Comparison of ENCODE assay signal across 23 mouse cellular contexts in the genomic region with DNA sequence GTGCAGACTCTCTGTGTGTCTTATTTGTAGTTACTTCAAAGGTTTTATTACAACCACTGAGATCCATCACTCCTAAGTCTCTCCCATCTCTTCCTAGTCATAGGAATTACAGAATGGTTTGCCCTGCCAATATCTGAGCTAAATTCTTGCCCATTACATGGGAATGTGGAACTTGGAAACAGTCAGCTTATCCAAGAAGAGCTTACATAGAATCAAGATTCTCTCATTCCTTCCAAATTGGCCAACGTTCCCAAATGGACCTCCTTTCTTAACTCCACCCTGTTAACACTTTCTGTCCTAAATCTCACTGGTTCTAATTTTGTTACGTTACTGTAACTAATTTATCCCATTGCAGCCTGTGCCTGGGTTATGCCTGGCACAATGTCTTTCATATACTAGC. TPM values are rescaled to one million over a fixed set of nuclear protein-coding genes. Genes with fewer than 3 reads are reported as not detected.
"Had no signal": no experiment of that assay in that cellular context is flagged by ENCODE, and none has a peak within 500 bp of the region (broad histone marks: within the 10 kb centered on the region; RNA-seq: fewer than 3 reads in every experiment).

No protein-coding gene starts in this region.

- H3K4me2 ChIP-seq: heart, embryonic 11.5 days; hindbrain, embryonic 13.5 days; hindbrain, embryonic 15.5 days; kidney, embryonic 15.5 days; limb, embryonic 13.5 days; limb, embryonic 15.5 days; liver, embryonic 12.5 days had no signal

- DNase-seq: gastrocnemius, postnatal 10 days; gastrocnemius, postnatal 25 days; heart, adult 2 months; heart, postnatal 10 days; kidney, adult 11 months; kidney, adult 8-10 months; kidney, postnatal 14 days; kidney, postnatal 36 days; layer of hippocampus, adult 9-11 months; layer of hippocampus, postnatal 36 days; left cerebral cortex, postnatal 4 days had no signal

- ATAC-seq: hindbrain, postnatal 0 days; liver, embryonic 12.5 days had no signal

- H3K9me3 ChIP-seq: hindbrain, embryonic 13.5 days; hindbrain, embryonic 15.5 days; kidney, embryonic 15.5 days; limb, embryonic 13.5 days; limb, embryonic 15.5 days; liver, embryonic 12.5 days had no signal

- H3K4me1 ChIP-seq: hindbrain, embryonic 13.5 days; hindbrain, embryonic 15.5 days; limb, embryonic 15.5 days; liver, embryonic 12.5 days had no signal

- H3K36me3 ChIP-seq: hindbrain, embryonic 13.5 days; hindbrain, embryonic 15.5 days; kidney, embryonic 15.5 days; limb, embryonic 13.5 days; limb, embryonic 15.5 days; liver, embryonic 12.5 days had no signal

- H3K4me3 ChIP-seq: heart, adult 2 months; hindbrain, embryonic 13.5 days; hindbrain, embryonic 15.5 days; kidney, embryonic 15.5 days; limb, embryonic 13.5 days; limb, embryonic 15.5 days; liver, embryonic 12.5 days had no signal

- H3K27ac ChIP-seq: hindbrain, embryonic 13.5 days; hindbrain, embryonic 15.5 days; hindbrain, postnatal 0 days; kidney, embryonic 15.5 days; kidney, postnatal 0 days; limb, embryonic 13.5 days; limb, embryonic 15.5 days; liver, embryonic 12.5 days; liver, embryonic 14.5 days had no signal

- H3K9ac ChIP-seq: hindbrain, embryonic 13.5 days; hindbrain, embryonic 15.5 days; kidney, embryonic 15.5 days; limb, embryonic 13.5 days; limb, embryonic 15.5 days; liver, embryonic 12.5 days; liver, embryonic 14.5 days had no signal

- H3K27me3 ChIP-seq: hindbrain, embryonic 13.5 days; hindbrain, embryonic 15.5 days; kidney, embryonic 15.5 days; limb, embryonic 13.5 days; limb, embryonic 15.5 days; liver, embryonic 12.5 days had no signal

RNA-seq across cellular contexts. Expression of gene Car8, which starts 25.2 kb away (rescaled TPM):
- total RNA-seq: granulocyte monocyte progenitor cell, adult 5-6 weeks; hematopoietic stem cell, adult 5-6 weeks had no signal
